Mouse (Mus musculus): Measurements from ENCODE around the gene Lrig2. TPM values are rescaled to one million over a fixed set of nuclear protein-coding genes. Genes with fewer than 3 reads are reported as not detected.

Lrig2 gene
- total RNA-seq, 2 experiments from 2014 or later, result 28.1 to 34.3 TPM

- intact Hi-C loops (cut with DNase I), result no loop called here
- no peak for DNase-seq (ENCODE audit: low spot score in 2 of 2)
Observed at GRCm38 (mm10) chr3:104514510-104514909, 2.8 kb upstream of the Lrig2 start.

GRCm38 (mm10) chr3:104512424-104512748 is 668 bp upstream of the Lrig2 start:
- intact Hi-C loops (cut with DNase I), result loop anchor here (2.0 kb wide), 4 partner anchors 28 to 170 kb away; partner anchors contain the start of gene Slc16a1
- DNase-seq (ENCODE audit: low spot score in 2 of 2), result no peak

GRCm38 (mm10) chr3:104510771-104511429 is 818 bp downstream of the Lrig2 start:
- DNase-seq (ENCODE audit: low spot score in 2 of 2), result no peak

GRCm38 (mm10) chr3:104501648-104502047 is 10.1 kb downstream of the Lrig2 start:
- DNase-seq (ENCODE audit: low spot score in 2 of 2), result no peak
- intact Hi-C loops (cut with DNase I), result no loop called here

More at GRCm38 (mm10) chr3:104510771-104511429, 818 bp downstream of the Lrig2 start:
- intact Hi-C loops (cut with DNase I), result no loop called here

- intact Hi-C loops (cut with DNase I), result no loop called here
- no peak for DNase-seq (ENCODE audit: low spot score in 2 of 2)
Observed at GRCm38 (mm10) chr3:104500881-104501280, 10.8 kb downstream of the Lrig2 start.

GRCm38 (mm10) chr3:104496176-104496575 is 15.5 kb downstream of the Lrig2 start:
- no peak for DNase-seq (ENCODE audit: low spot score in 2 of 2)
- intact Hi-C loops (cut with DNase I), result no loop called here

GRCm38 (mm10) chr3:104480946-104481719 is 30.6 kb downstream of the Lrig2 start:
- peak; percentile 13 to 83 for DNase-seq (ENCODE audit: low spot score in 2 of 2)
- intact Hi-C loops (cut with DNase I), result no loop called here

- intact Hi-C loops (cut with DNase I), result no loop called here
- DNase-seq (ENCODE audit: low spot score in 2 of 2), result no peak
Observed at GRCm38 (mm10) chr3:104478056-104478455, 33.7 kb downstream of the Lrig2 start.

GRCm38 (mm10) chr3:104469421-104469820 is 42.3 kb downstream of the Lrig2 start:
- no peak for DNase-seq (ENCODE audit: low spot score in 2 of 2)
- intact Hi-C loops (cut with DNase I), result no loop called here

- intact Hi-C loops (cut with DNase I), result no loop called here
- DNase-seq (ENCODE audit: low spot score in 2 of 2), result no peak
Observed at GRCm38 (mm10) chr3:104461226-104461625, 50.5 kb downstream of the Lrig2 start.

- DNase-seq (ENCODE audit: low spot score in 2 of 2), result no peak
- intact Hi-C loops (cut with DNase I), result no loop called here
Observed at GRCm38 (mm10) chr3:104458588-104458987, 53.1 kb downstream of the Lrig2 start.

GRCm38 (mm10) chr3:104455506-104456275 is 56.0 kb downstream of the Lrig2 start:
- no peak for DNase-seq (ENCODE audit: low spot score in 2 of 2)
- intact Hi-C loops (cut with DNase I), result no loop called here

GRCm38 (mm10) chr3:104447240-104447639 is 64.5 kb downstream of the Lrig2 start:
- no peak for DNase-seq (ENCODE audit: low spot score in 2 of 2)
- intact Hi-C loops (cut with DNase I), result loop anchor here (10.0 kb wide), 1 partner anchor 532 kb away; the partner anchor contains the start of gene Rsbn1

GRCm38 (mm10) chr3:104446689-104447088 is 65.0 kb downstream of the Lrig2 start:
- no peak for DNase-seq (ENCODE audit: low spot score in 2 of 2)
- intact Hi-C loops (cut with DNase I), result loop anchor here (10.0 kb wide), 1 partner anchor 532 kb away; the partner anchor contains the start of gene Rsbn1

GRCm38 (mm10) chr3:104445576-104445975 is 66.1 kb downstream of the Lrig2 start:
- peak in 1 of 2 experiments; percentile 79 for DNase-seq (ENCODE audit: low spot score in 2 of 2)
- intact Hi-C loops (cut with DNase I), result loop anchor here (10.0 kb wide), 1 partner anchor 531 kb away; the partner anchor contains the start of gene Rsbn1

GRCm38 (mm10) chr3:104444946-104445460 is 66.7 kb downstream of the Lrig2 start:
- intact Hi-C loops (cut with DNase I), result loop anchor here (5.0 to 10.0 kb wide), 3 partner anchors 343 to 530 kb away; partner anchors contain the start of gene Rsbn1
- DNase-seq (ENCODE audit: low spot score in 2 of 2), result no peak

GRCm38 (mm10) chr3:104444082-104444481 is 67.6 kb downstream of the Lrig2 start:
- no peak for DNase-seq (ENCODE audit: low spot score in 2 of 2)
- intact Hi-C loops (cut with DNase I), result loop anchor here (5.0 to 10.0 kb wide), 3 partner anchors 342 to 529 kb away; partner anchors contain the start of gene Rsbn1

- intact Hi-C loops (cut with DNase I), result loop anchor here (1.0 to 10.0 kb wide), 4 partner anchors 222 to 528 kb away; partner anchors contain the start of genes Magi3 and Rsbn1
- DNase-seq (ENCODE audit: low spot score in 2 of 2), result no peak
Observed at GRCm38 (mm10) chr3:104442357-104442756, 69.4 kb downstream of the Lrig2 start.

GRCm38 (mm10) chr3:104441870-104442283 is 69.8 kb downstream of the Lrig2 start:
- intact Hi-C loops (cut with DNase I), result loop anchor here (1.0 to 10.0 kb wide), 4 partner anchors 222 to 527 kb away; partner anchors contain the start of genes Magi3 and Rsbn1
- peak; percentile 92 to 97 for DNase-seq (ENCODE audit: low spot score in 2 of 2)

All from left cerebral cortex, postnatal 25 days (tissue).